Mouse (Mus musculus) erythroblast, adult 5-6 weeks (primary cell): ENCODE results near the gene Triml1. TPM values are rescaled to one million over a fixed set of nuclear protein-coding genes. Genes with fewer than 3 reads are reported as not detected.

ENCODE experiments used
- ATAC-seq: replicated peaks from 2 replicates; pipeline ENCODE4 v1.8.0; 2016; ENCODE audit warnings: moderate number of reproducible peaks, mild to moderate bottlenecking, moderate TSS enrichment, inconsistent platforms; ENCODE audit not compliant: poor library complexity, low FRiP score, severe bottlenecking
- total RNA-seq, 2 experiments: library from RNA; stranded (forward) in 1 of 2; stranded (reverse) in 1 of 2; fragments of 150-400 nt in 1 of 2; fragments of 200-764, 138-1000 nt in 1 of 2; gene quantifications; 2 replicates each; pipeline versions ENCODE4 v1.2.3 to v1.2.4; 2015 to 2017; ENCODE audit warnings: low replicate concordance in 2 of 2

Triml1 gene
- total RNA-seq (2015; ENCODE audit: low replicate concordance) (not detected in 2 replicates), total RNA-seq (2017; ENCODE audit: low replicate concordance) (0.42 TPM in 1 of 2 replicates, not detected in the other)

DNA sequence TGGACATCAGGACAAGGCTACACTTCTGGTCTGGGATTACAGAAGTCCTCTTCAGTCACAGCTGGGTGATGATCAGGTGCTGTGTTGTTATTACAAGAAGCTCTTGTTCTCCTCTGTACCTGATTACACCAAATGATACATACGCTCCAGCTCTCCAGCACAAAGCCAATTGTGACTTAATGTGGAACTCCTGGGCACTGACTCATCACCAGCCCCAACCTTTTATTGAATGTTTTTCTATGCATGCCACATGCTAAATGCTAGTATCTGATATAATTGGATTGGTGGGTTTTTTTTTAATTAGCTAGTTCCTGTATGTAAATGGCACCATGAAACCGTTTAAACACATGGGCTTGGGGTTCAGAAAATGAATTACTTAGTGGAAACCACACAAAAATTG is at the start of gene Triml1:
Gene Triml1, minus strand, starts transcription at position 101 of the 400 bp plus-strand sequence.
- ATAC-seq: no peak

DNA sequence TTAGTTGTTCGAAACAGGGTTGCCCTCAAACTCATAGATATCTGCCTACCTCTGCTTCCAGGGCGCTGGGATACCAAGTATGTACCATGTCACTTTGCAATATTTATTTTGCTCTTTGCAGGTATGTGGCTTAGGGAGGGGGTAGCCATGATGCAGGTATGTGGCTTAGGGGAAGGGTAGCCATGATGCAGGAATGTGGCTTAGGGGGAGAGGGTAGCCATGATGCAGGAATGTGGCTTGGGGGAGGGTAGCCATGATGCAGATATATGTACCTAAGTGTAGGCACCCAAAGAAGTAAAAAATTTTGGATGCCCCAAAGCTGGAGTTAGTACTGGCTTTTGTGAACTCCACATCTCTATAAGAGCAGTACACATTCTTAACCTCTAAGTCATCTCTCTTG is 41.0 kb upstream of the Triml1 start:
- ATAC-seq: no peak

GRCm38 (mm10) chr8:43180054-43180690 is 38.9 kb upstream of the Triml1 start, which contains the start of gene Triml2:
TSS of gene Triml2 (plus strand) at chr8:43180541.
- no peak for ATAC-seq

DNA sequence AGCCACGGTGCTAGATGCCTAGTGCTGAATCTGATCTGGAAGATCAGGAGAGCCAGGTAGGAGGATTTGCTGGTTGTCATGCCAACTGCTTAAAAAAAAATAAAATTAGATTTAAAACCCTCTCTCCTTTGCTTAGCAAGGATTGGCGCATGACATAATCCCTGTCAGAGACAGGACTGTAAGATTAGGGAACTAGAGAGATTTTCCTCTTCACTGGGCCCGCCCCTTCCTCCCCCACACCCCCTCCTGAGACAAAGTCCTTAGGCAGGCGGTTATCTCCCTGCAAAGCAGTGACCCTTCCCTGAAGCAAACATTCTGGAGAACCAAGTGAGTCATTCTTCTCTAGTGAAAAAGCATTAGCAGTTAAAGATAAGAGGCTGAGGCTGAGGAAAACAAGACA is 37.9 kb upstream of the Triml1 start:
- ATAC-seq: no peak

GRCm38 (mm10) chr8:43178263-43178662 is 37.0 kb upstream of the Triml1 start:
- ATAC-seq: no peak

- no peak for ATAC-seq
These were observed 35.6 kb upstream of the Triml1 start for GRCm38 (mm10) chr8:43176766-43177486.

DNA sequence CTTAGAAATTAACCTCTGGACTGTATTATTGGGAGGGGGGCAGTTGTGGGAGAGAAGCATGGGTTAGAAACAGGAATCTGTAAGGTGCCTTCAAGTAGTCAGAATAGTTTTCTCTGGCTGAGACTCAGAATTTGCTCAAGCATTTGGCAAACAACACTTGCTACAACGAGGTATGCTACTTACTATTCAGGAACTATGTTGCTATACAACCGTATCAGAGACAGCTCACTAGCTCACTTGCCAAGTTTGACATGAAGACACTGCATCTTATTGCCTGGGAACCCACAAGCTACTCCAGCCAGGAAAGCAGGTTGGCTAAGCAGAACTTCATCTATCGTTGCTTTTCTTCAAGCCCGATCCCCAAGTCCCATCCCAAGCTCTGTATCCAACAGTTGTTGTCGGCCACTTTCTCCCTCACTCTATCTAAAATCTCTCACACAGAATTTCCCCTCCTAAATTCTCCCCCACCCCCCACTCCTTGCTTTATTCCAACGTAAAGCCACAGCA is 28.0 kb upstream of the Triml1 start:
- no peak for ATAC-seq

DNA sequence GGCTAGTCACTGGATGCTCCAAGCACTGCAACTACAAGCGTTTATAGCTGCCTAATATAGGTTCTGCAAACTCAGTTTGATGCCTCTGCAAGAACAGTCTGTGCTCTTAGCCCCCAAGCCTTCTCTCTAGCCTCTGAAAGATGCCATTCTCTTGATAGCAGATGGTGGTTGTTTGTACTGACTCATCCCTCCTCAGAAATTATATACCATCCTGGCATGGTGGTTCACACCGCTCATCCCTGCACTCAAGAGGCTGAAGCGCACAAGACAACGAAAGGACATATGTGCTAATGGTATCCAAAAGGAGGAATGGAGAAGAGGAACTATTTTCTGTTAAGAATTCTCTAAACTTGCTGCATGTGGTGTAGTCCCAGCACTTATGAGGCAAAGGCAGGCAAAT is 26.8 kb upstream of the Triml1 start:
- no peak for ATAC-seq

DNA sequence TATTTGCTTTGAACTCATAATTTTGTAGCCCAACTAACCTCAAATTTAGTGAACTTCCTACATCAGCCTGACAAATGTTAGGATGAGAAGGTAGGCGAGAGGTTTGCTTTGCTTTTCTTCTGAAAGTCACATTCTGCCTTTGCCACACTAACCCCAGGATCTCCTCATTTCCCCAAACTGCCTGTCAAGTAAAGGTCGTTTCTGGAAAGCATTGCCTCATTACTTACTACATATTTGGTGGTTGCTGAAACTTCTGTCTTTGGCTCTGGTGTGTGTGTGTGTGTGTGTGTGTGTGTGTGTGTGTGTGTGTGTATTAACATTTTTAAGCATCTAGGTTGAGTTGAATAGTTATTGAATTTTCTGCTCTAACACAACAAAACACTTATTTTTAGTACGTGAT is 23.2 kb upstream of the Triml1 start:
- ATAC-seq: no peak

- ATAC-seq: no peak
These were observed 22.0 kb upstream of the Triml1 start for GRCm38 (mm10) chr8:43163255-43163654.

- ATAC-seq: no peak
These were observed 8.0 kb upstream of the Triml1 start for GRCm38 (mm10) chr8:43149307-43149706.

- no peak for ATAC-seq
These were observed 30.0 kb downstream of the Triml1 start for GRCm38 (mm10) chr8:43111205-43111827.

Other genes with a start within 250 kb of the Triml1 start
- not detected in 2 replicates for gene Triml2, start 39.1 kb upstream of the Triml1 start, total RNA-seq (2015; ENCODE audit: low replicate concordance)
- gene Triml2, start 39.1 kb upstream of the Triml1 start, total RNA-seq (2017; ENCODE audit: low replicate concordance): not detected in 2 replicates
- not detected in 2 replicates for gene Zfp42, start 165.5 kb upstream of the Triml1 start, total RNA-seq (2015; ENCODE audit: low replicate concordance)
- 0.98 TPM in 1 of 2 replicates, not detected in the other for gene Zfp42, start 165.5 kb upstream of the Triml1 start, total RNA-seq (2017; ENCODE audit: low replicate concordance)